Comparison of ENCODE assay signal across 8 mouse cellular contexts in genomic region chr17:46629685-46630441, GRCm38 (mm10). TPM values are rescaled to one million over a fixed set of nuclear protein-coding genes. Genes with fewer than 3 reads are reported as not detected.
DNase-seq lines count a peak whose midpoint lies in the region; ATAC-seq and TF ChIP-seq lines count a peak whose summit lies in the region.

No protein-coding gene starts in this region.

- peak; percentile 54 for DNase-seq in ES-E14 (ENCODE audit: low read depth, low spot score)
- peak; percentile 73 for DNase-seq in lung, postnatal 14 days
- no peak for DNase-seq in right cerebral cortex, postnatal 4 days
- no peak for DNase-seq in spleen, postnatal 14 days (ENCODE audit: low spot score in 2 of 2)

- no peaks in the 10 kb centered on the region for H3K27me3 ChIP-seq in heart, embryonic 12.5 days (replicated peaks)
- H3K27me3 ChIP-seq in kidney, embryonic 15.5 days, result no peaks in the 10 kb centered on the region
- no peaks in the 10 kb centered on the region for H3K27me3 ChIP-seq in stomach, embryonic 16.5 days (ENCODE audit: control insufficient read depth, insufficient read depth, low read length)

- H3K36me3 ChIP-seq in ES-E14 (ENCODE audit: control insufficient read depth, insufficient read depth, low read length, poor library complexity, severe bottlenecking), result peaks cover 5% of the 10 kb centered on the region; the same call in 1 of the 2 replicates
- H3K36me3 ChIP-seq in heart, embryonic 12.5 days, result peaks cover 30% of the 10 kb centered on the region
- peaks cover 30% of the 10 kb centered on the region; the same call in 1 of the 2 replicates for H3K36me3 ChIP-seq in kidney, embryonic 15.5 days
- H3K36me3 ChIP-seq in stomach, embryonic 16.5 days (ENCODE audit: control insufficient read depth, insufficient read depth, low read length), result peaks cover 9% of the 10 kb centered on the region; the same call in 1 of the 2 replicates

- H3K4me2 ChIP-seq in heart, embryonic 12.5 days, result peak overlapping the region; percentile 88
- H3K4me2 ChIP-seq in kidney, embryonic 15.5 days, result peak overlapping the region; percentile 71
- H3K4me2 ChIP-seq in stomach, embryonic 16.5 days (ENCODE audit: low read depth, low read length), result peak overlapping the region; percentile 64

- in situ Hi-C loops in ES-E14 (cut with MboI; ENCODE audit: low sequenced_read_pairs in 2 of 2, unreplicated experiment in 2 of 2), result no loop called here

- H3K9ac ChIP-seq in ES-E14 (ENCODE audit: insufficient read depth, low read depth, low read length, poor library complexity, severe bottlenecking), result peak overlapping the region; percentile 49
- peak overlapping the region; percentile 95 for H3K9ac ChIP-seq in heart, embryonic 12.5 days
- H3K9ac ChIP-seq in kidney, embryonic 15.5 days, result peak overlapping the region; percentile 99; the same call in 1 of the 2 replicates
- H3K9ac ChIP-seq in stomach, embryonic 16.5 days (ENCODE audit: low read length), result peak overlapping the region; percentile 97

- H3K4me3 ChIP-seq in ES-E14 (ENCODE audit: insufficient read depth in 1 of 2, low read depth in 1 of 2, low read length in 2 of 2, poor library complexity in 1 of 2, severe bottlenecking in 1 of 2), result peak overlapping the region; percentile 53 to 77
- 0 out of 2 replicates have a peak overlapping the region, but pooled peaks have one; percentile 7 for H3K4me3 ChIP-seq in brown adipose tissue, adult 24 weeks (ENCODE audit: insufficient read depth, low read depth, low read length)
- peak overlapping the region; percentile 79 for H3K4me3 ChIP-seq in heart, embryonic 12.5 days
- H3K4me3 ChIP-seq in kidney, embryonic 15.5 days (replicated peaks), result peak overlapping the region; percentile 89
- H3K4me3 ChIP-seq in stomach, embryonic 16.5 days (replicated peaks; ENCODE audit: low read length), result peak overlapping the region; percentile 96

- H3K9me3 ChIP-seq in ES-E14 (ENCODE audit: control insufficient read depth, insufficient read depth, low read depth, low read length), result no peaks in the 10 kb centered on the region
- no peaks in the 10 kb centered on the region for H3K9me3 ChIP-seq in heart, embryonic 12.5 days (replicated peaks)
- H3K9me3 ChIP-seq in kidney, embryonic 15.5 days (replicated peaks), result no peaks in the 10 kb centered on the region
- H3K9me3 ChIP-seq in stomach, embryonic 16.5 days (replicated peaks; ENCODE audit: control insufficient read depth, low read length), result no peaks in the 10 kb centered on the region

- WGBS in heart, embryonic 12.5 days, result 10% methylated on average over 12 of the region's 12 CpGs
- WGBS in kidney, embryonic 15.5 days, result 10% methylated on average over 11 of the region's 12 CpGs
- WGBS in stomach, embryonic 16.5 days, result 8% methylated on average over 12 of the region's 12 CpGs

- peak overlapping the region; percentile 93 for H3K27ac ChIP-seq in ES-E14 (ENCODE audit: insufficient read depth, low read depth, low read length, poor library complexity, severe bottlenecking)
- H3K27ac ChIP-seq in brown adipose tissue, adult 24 weeks (replicated peaks; ENCODE audit: low read depth, low read length), result no peak overlapping the region
- H3K27ac ChIP-seq in heart, embryonic 12.5 days (ENCODE audit: poor library complexity, severe bottlenecking), result peak overlapping the region; percentile 94
- H3K27ac ChIP-seq in kidney, embryonic 15.5 days, result peak overlapping the region; percentile 98
- peak overlapping the region; percentile 98 for H3K27ac ChIP-seq in stomach, embryonic 16.5 days (ENCODE audit: low read length)

- ATAC-seq in heart, embryonic 12.5 days (ENCODE audit: insufficient number of reproducible peaks, low FRiP score), result peak; percentile 67
- peak; percentile 88 for ATAC-seq in kidney, embryonic 15.5 days (replicated peaks; ENCODE audit: low FRiP score)
- ATAC-seq in stomach, embryonic 16.5 days (ENCODE audit: insufficient read depth, low FRiP score), result peak; percentile 89

- H3K4me1 ChIP-seq in ES-E14 (ENCODE audit: control insufficient read depth in 2 of 2, insufficient read depth in 2 of 2, low read length in 2 of 2, poor library complexity in 1 of 2), result peaks cover 10 to 41% of the 10 kb centered on the region in 2 experiments
- H3K4me1 ChIP-seq in brown adipose tissue, adult 24 weeks (ENCODE audit: control insufficient read depth, insufficient read depth, insufficient read length, low read length), result no peaks in the 10 kb centered on the region
- H3K4me1 ChIP-seq in heart, embryonic 12.5 days (replicated peaks), result peaks cover 51% of the 10 kb centered on the region
- peaks cover 59% of the 10 kb centered on the region for H3K4me1 ChIP-seq in kidney, embryonic 15.5 days
- H3K4me1 ChIP-seq in stomach, embryonic 16.5 days (ENCODE audit: control insufficient read depth, insufficient read depth, low read length), result peaks cover 41% of the 10 kb centered on the region

TF ChIP-seq in ES-E14, 5 proteins besides CTCF, POLR2A, EP300 and RAD21:
- TF ChIP-seq HCFC1 (IDR thresholded peaks at IDR 0.05; ENCODE audit: borderline replicate concordance, insufficient read depth, low read length) (peak; percentile 16; the same call in 1 of the 2 replicates), ZC3H11A (IDR thresholded peaks at IDR 0.05; ENCODE audit: borderline replicate concordance, low read depth, low read length) (no peak)

RNA-seq across cellular contexts. Expression of gene Ptk7, which starts 0.6 kb away (rescaled TPM):
- total RNA-seq in ES-E14 (2012; rRNA removed), result 200 and 384 TPM in 2 replicates
- 0.42 TPM in 1 of 2 replicates, not detected in the other for polyA plus RNA-seq in brown adipose tissue, adult 24 weeks (2012; ENCODE audit: insufficient read depth, insufficient read length, missing spikeins)
- polyA plus RNA-seq in heart, embryonic 12.5 days (2016; fragmentation: Nextera tagmentation; extraction: Ambion mirVana), result 68.5 and 71.4 TPM in 2 replicates
- polyA plus RNA-seq in kidney, embryonic 15.5 days (2015; fragmentation: Nextera tagmentation; extraction: Ambion mirVana), result 120 and 138 TPM in 2 replicates
- 93.9 and 94.9 TPM in 2 replicates for polyA plus RNA-seq in stomach, embryonic 16.5 days (2015; fragmentation: Nextera tagmentation; extraction: Ambion mirVana)

RNA-seq across cellular contexts. Expression of gene Klc4, which starts 16.0 kb away (rescaled TPM):
- 17.8 and 20.7 TPM in 2 replicates for total RNA-seq in ES-E14 (2012; rRNA removed)
- 15.7 and 15.9 TPM in 2 replicates for polyA plus RNA-seq in brown adipose tissue, adult 24 weeks (2012; ENCODE audit: insufficient read depth, insufficient read length, missing spikeins)
- polyA plus RNA-seq in heart, embryonic 12.5 days (2016; fragmentation: Nextera tagmentation; extraction: Ambion mirVana), result 19.9 and 21.1 TPM in 2 replicates
- polyA plus RNA-seq in kidney, embryonic 15.5 days (2015; fragmentation: Nextera tagmentation; extraction: Ambion mirVana), result 36.9 and 42.4 TPM in 2 replicates
- polyA plus RNA-seq in stomach, embryonic 16.5 days (2015; fragmentation: Nextera tagmentation; extraction: Ambion mirVana), result 41.4 and 46.7 TPM in 2 replicates

RNA-seq across cellular contexts. Expression of gene Mrpl2, which starts 16.2 kb away (rescaled TPM):
- 205 and 261 TPM in 2 replicates for total RNA-seq in ES-E14 (2012; rRNA removed)
- 118 and 151 TPM in 2 replicates for polyA plus RNA-seq in brown adipose tissue, adult 24 weeks (2012; ENCODE audit: insufficient read depth, insufficient read length, missing spikeins)
- 90.9 and 99.0 TPM in 2 replicates for polyA plus RNA-seq in heart, embryonic 12.5 days (2016; fragmentation: Nextera tagmentation; extraction: Ambion mirVana)
- polyA plus RNA-seq in kidney, embryonic 15.5 days (2015; fragmentation: Nextera tagmentation; extraction: Ambion mirVana), result 108 and 124 TPM in 2 replicates
- 94.1 and 99.9 TPM in 2 replicates for polyA plus RNA-seq in stomach, embryonic 16.5 days (2015; fragmentation: Nextera tagmentation; extraction: Ambion mirVana)

RNA-seq across cellular contexts. Expression of gene Cul7, which starts 20.3 kb away (rescaled TPM):
- 88.5 and 96.1 TPM in 2 replicates for total RNA-seq in ES-E14 (2012; rRNA removed)
- 8.9 and 13.8 TPM in 2 replicates for polyA plus RNA-seq in brown adipose tissue, adult 24 weeks (2012; ENCODE audit: insufficient read depth, insufficient read length, missing spikeins)
- 48.1 and 53.1 TPM in 2 replicates for polyA plus RNA-seq in heart, embryonic 12.5 days (2016; fragmentation: Nextera tagmentation; extraction: Ambion mirVana)
- 55.5 and 59.2 TPM in 2 replicates for polyA plus RNA-seq in kidney, embryonic 15.5 days (2015; fragmentation: Nextera tagmentation; extraction: Ambion mirVana)
- 51.2 and 54.8 TPM in 2 replicates for polyA plus RNA-seq in stomach, embryonic 16.5 days (2015; fragmentation: Nextera tagmentation; extraction: Ambion mirVana)

RNA-seq across cellular contexts. Expression of gene Rrp36, which starts 44.3 kb away (rescaled TPM):
- 44.5 and 57.0 TPM in 2 replicates for total RNA-seq in ES-E14 (2012; rRNA removed)
- 19.7 and 20.6 TPM in 2 replicates for polyA plus RNA-seq in brown adipose tissue, adult 24 weeks (2012; ENCODE audit: insufficient read depth, insufficient read length, missing spikeins)
- 36.5 and 38.9 TPM in 2 replicates for polyA plus RNA-seq in heart, embryonic 12.5 days (2016; fragmentation: Nextera tagmentation; extraction: Ambion mirVana)
- polyA plus RNA-seq in kidney, embryonic 15.5 days (2015; fragmentation: Nextera tagmentation; extraction: Ambion mirVana), result 63.9 and 65.4 TPM in 2 replicates
- 49.7 and 52.4 TPM in 2 replicates for polyA plus RNA-seq in stomach, embryonic 16.5 days (2015; fragmentation: Nextera tagmentation; extraction: Ambion mirVana)

Comparison
In these comparisons a context has a peak if more than half of its experiments do, and no peak if none do; other contexts are left out.
1. DNase-seq: peak in ES-E14 (single experiment) and lung, postnatal 14 days (single experiment); none in right cerebral cortex, postnatal 4 days (single experiment) and spleen, postnatal 14 days (0 of 2).
2. H3K4me3 ChIP-seq: peak in every context shown above with its lines; median percentile 96 in stomach, embryonic 16.5 days; 89 in kidney, embryonic 15.5 days; 79 in heart, embryonic 12.5 days; 65 in ES-E14; 7 in brown adipose tissue, adult 24 weeks.
3. H3K9ac ChIP-seq: peak in every context shown above with its lines; median percentile 99 in kidney, embryonic 15.5 days; 97 in stomach, embryonic 16.5 days; 95 in heart, embryonic 12.5 days; 49 in ES-E14.
4. RNA of gene Ptk7, which starts 0.6 kb away (polyA plus RNA-seq): 120 to 138 TPM in kidney, embryonic 15.5 days, 93.9 to 94.9 TPM in stomach, embryonic 16.5 days and 68.5 to 71.4 TPM in heart, embryonic 12.5 days; 0.42 TPM in brown adipose tissue, adult 24 weeks; every median in the first group is over 10 times any median in the second.
5. Peak in every context shown above with its lines, with median percentiles within 50 percentile points of each other: ATAC-seq and H3K4me2 ChIP-seq.